Mouse (Mus musculus) CD4-positive helper T cell, adult 2 months (primary cell): Measurements from ENCODE around the gene Cyp2b10.
"Not testable (repeated sequence)": the region's sequence is repeated elsewhere in the genome, so short reads cannot be mapped to it uniquely, and the experiment has no call there.

ENCODE experiments used
- DNase-seq: peaks from one replicate; pipeline ENCODE4 v3.0.0-alpha.2; 2012; ENCODE audit warnings: low read depth, missing footprints, low spot score

Gene Cyp2b10

DNA sequence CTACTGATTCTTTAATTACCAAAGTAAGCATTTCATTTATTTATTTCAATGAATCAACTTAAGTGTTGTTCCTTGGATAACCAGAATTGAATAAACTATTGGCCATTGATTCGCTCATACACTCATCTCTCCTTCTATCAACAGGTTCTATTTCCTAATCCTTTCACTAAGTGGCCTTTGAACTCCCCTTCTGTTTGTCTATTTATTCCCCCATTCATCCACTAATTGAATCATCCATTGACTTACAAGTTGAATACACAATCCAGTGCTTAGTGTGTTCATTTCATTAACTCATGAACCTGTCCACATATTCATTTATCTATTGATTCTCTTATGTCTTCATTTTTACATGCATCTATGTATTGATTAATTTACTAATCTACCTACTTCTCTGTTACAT is 18.7 kb downstream of the Cyp2b10 start:
- no peak for DNase-seq

DNA sequence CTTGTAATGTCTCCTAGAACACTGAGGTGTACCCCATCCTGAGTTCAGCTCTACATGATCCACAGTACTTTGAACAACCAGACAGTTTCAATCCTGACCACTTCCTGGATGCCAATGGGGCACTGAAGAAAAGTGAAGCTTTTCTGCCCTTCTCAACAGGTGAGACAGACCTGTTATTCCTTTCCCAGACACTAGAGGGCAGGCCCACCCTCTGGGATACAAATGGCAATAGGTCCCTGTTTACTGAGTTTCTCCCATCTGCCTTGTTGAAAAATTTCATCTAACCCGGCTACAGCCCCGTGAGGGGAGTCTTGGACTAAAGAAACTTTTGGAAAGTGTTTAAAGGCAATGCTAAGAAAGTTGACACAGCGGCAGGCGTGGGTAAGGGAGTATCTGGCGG is 19.9 kb downstream of the Cyp2b10 start:
- DNase-seq, result not testable (repeated sequence)

DNA sequence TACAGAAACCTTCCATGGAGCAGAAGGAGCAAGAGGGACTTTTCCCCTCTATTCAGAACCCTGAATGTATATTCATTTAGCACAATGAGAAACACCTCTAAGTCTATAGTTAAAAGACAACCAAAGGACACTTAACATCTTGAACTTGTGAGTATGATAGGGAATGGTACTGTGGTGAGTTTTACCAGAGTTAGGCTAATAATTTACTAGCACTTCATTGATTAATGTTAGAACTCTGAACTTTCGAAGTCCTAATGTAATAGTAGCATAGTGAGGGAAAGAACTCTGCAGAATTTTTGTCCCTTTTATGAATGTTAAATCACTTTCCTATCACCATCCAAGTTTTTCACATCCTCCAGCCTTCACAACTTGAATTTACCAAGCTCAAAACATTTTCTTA is 22.0 kb downstream of the Cyp2b10 start:
- no peak for DNase-seq

DNA sequence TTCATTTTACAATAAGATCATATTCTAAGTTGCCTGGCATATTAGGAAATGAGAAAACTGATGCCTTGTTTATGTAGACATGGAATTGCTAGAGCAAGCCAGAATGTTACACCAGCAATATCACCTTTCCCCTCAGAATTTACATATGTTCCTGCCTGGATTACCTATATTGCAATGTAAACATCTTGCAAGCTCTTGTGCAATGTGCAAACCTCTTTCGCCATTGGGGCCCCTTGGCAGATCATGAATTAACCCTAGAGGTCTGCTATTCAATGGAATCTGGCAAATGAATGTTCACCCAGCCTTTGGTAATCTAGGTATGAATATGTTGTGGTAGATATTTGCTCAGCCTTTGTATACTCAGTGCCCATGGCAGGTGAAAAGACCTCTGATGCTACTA is 47.9 kb downstream of the Cyp2b10 start:
- no peak for DNase-seq
